Mouse (Mus musculus) heart, postnatal 0 days (tissue): ENCODE data around the gene Mroh2a.

Experiments used
- CTCF ChIP-seq: IDR thresholded peaks from 2 replicates; pipeline ENCODE4 v1.5.1; 2016; ENCODE audit warnings: antibody characterized with exemption, control low read depth, low read depth
- EP300 ChIP-seq: IDR thresholded peaks from 2 replicates; pipeline ENCODE4 v1.6.1; 2016; ENCODE audit warnings: antibody characterized with exemption, low read depth

- no peak for TF ChIP-seq CTCF
- no peak for TF ChIP-seq EP300
Measured at GRCm38 (mm10) chr1:88267489-88267888, 40.7 kb downstream of the Mroh2a start.
